Mouse (Mus musculus): ENCODE data around the gene Olfr1015. TPM values are rescaled to one million over a fixed set of nuclear protein-coding genes. Genes with fewer than 3 reads are reported as not detected.

Gene Olfr1015
- polyA plus RNA-seq, 1 experiment = not detected

DNA sequence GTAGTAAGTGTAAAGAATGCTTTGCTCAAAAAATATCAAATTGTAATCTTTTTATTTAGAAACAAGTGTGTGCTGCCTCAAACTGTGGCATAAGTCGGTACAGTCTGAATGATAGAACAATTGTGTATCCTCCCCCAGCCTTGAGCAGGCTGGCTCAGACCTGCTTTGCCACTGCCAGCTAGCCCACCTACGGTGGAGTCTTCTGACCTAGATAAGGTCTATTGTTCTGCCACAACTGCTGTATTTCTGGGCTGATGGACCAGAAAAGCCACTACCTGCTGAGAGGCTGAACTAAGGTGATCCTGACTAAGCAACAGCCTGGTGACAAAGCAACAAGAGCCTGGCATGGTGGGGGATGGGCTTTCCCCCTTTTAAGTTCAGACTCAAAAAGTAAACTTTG, 10.5 kb downstream of the Olfr1015 start:
- no peak overlapping the region for H3ac ChIP-seq (ENCODE audit: control insufficient read depth, insufficient read length)
- H3K4me3 ChIP-seq = no peak overlapping the region
- H3K36me3 ChIP-seq (ENCODE audit: control insufficient read depth, insufficient read depth) = no peaks in the 10 kb centered on the region
- no peak overlapping the region for H3K4me2 ChIP-seq (ENCODE audit: low read depth)
- no peaks in the 10 kb centered on the region for H3K27me3 ChIP-seq (ENCODE audit: control insufficient read depth, insufficient read depth, insufficient read length)
- TF ChIP-seq TCF12 (IDR thresholded peaks at IDR 0.05; ENCODE audit: insufficient read depth, poor library complexity, severe bottlenecking) (no peak), POLR2AphosphoS2 (IDR thresholded peaks at IDR 0.05; ENCODE audit: insufficient read length, low read depth) (no peak), SRF (IDR thresholded peaks at IDR 0.05; ENCODE audit: control insufficient read depth, insufficient read length, low read depth) (no peak)
- no peaks in the 10 kb centered on the region for H3K79me2 ChIP-seq (ENCODE audit: control insufficient read depth, insufficient read depth)

DNA sequence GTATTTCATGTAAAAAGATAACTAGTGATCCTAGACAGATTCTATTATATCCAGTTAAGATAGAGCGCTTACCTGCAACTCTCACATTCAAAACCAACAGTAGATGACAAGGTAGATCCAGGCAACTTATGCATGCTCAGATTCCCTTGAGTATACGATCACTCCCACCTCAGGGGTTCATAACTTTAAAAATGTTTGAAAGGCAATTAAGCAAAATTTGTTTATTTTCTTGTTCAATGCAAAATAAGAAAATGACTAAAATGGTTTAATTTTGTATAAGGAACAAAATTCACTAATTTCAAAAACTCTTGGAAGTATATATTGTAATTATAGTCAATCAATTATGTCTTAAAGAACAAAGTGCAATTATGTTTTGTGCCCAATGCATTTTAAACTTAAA, 20.6 kb downstream of the Olfr1015 start, which contains the start of gene Olfr1016:
Gene Olfr1016, minus strand, starts transcription at position 101 of the 400 bp plus-strand sequence.
- Histone ChIP-seq H3K27me3 (ENCODE audit: control insufficient read depth, insufficient read depth, insufficient read length) (no peaks in the 10 kb centered on the region), H3K36me3 (ENCODE audit: control insufficient read depth, insufficient read depth) (no peaks in the 10 kb centered on the region), H3K4me3 (no peak within 1 kb of the TSS), H3K79me2 (ENCODE audit: control insufficient read depth, insufficient read depth) (no peaks in the 10 kb centered on the region), H3ac (ENCODE audit: control insufficient read depth, insufficient read length) (no peak within 1 kb of the TSS), H3K4me2 (ENCODE audit: low read depth) (no peak within 1 kb of the TSS)
- TF ChIP-seq POLR2AphosphoS2 (IDR thresholded peaks at IDR 0.05; ENCODE audit: insufficient read length, low read depth) = no peak
- TF ChIP-seq MYOD1 (IDR thresholded peaks at IDR 0.05; ENCODE audit: control insufficient read depth in 1 of 3, insufficient read length in 2 of 3, low read depth in 2 of 3) = no peak
- TF ChIP-seq USF1 (IDR thresholded peaks at IDR 0.05; ENCODE audit: low read depth) = no peak
- no peak for TF ChIP-seq E2F4 (IDR thresholded peaks at IDR 0.05; ENCODE audit: insufficient read depth)
- no peak for TF ChIP-seq TCF3 (IDR thresholded peaks at IDR 0.05; ENCODE audit: insufficient read length, low read depth)
- no peak for TF ChIP-seq MYOG (IDR thresholded peaks at IDR 0.05; ENCODE audit: control insufficient read depth in 1 of 3, insufficient read depth in 1 of 3, insufficient read length in 2 of 3, low read depth in 2 of 3)
- TF ChIP-seq POLR2A (IDR thresholded peaks at IDR 0.05; ENCODE audit: insufficient read length, low read depth) = no peak
- no peak for TF ChIP-seq CEBPB (IDR thresholded peaks at IDR 0.05; ENCODE audit: insufficient read depth, poor library complexity, severe bottlenecking)
- TF ChIP-seq SRF (IDR thresholded peaks at IDR 0.05; ENCODE audit: control insufficient read depth, insufficient read length, low read depth) = no peak
- no peak for TF ChIP-seq TCF12 (IDR thresholded peaks at IDR 0.05; ENCODE audit: insufficient read depth, poor library complexity, severe bottlenecking)
- no peak for TF ChIP-seq MAX (IDR thresholded peaks at IDR 0.05; ENCODE audit: low read depth)
- no peak for TF ChIP-seq REST (IDR thresholded peaks at IDR 0.05; ENCODE audit: insufficient read depth, insufficient read length)

DNA sequence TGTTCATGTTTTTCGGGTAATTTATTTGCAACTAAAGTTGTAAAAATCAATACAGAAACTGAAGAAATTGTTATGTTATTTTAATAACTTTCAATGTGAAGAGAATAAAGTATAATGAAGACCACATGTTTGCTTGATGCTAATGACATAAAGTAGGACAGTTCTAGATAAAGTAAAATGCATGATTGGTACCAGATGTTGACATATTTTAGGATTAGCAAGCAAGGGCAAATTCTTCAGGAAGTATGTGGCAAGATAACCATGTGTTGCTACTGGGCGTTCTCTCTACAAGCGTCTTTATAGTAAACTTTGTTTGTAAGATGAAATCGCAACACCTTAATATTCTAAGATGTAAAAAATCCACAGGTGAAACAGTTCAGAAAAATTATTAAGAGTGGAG, 22.7 kb downstream of the Olfr1015 start:
- no peak overlapping the region for H3K4me3 ChIP-seq
- H3ac ChIP-seq (ENCODE audit: control insufficient read depth, insufficient read length) = no peak overlapping the region
- no peaks in the 10 kb centered on the region for H3K79me2 ChIP-seq (ENCODE audit: control insufficient read depth, insufficient read depth)
- H3K27me3 ChIP-seq (ENCODE audit: control insufficient read depth, insufficient read depth, insufficient read length) = no peaks in the 10 kb centered on the region
- H3K4me2 ChIP-seq (ENCODE audit: low read depth) = no peak overlapping the region
- TF ChIP-seq MAX (IDR thresholded peaks at IDR 0.05; ENCODE audit: low read depth) (no peak), MYOD1 (IDR thresholded peaks at IDR 0.05; ENCODE audit: control insufficient read depth in 1 of 3, insufficient read length in 2 of 3, low read depth in 2 of 3) (no peak), USF1 (IDR thresholded peaks at IDR 0.05; ENCODE audit: low read depth) (no peak), CEBPB (IDR thresholded peaks at IDR 0.05; ENCODE audit: insufficient read depth, poor library complexity, severe bottlenecking) (no peak)
- no peaks in the 10 kb centered on the region for H3K36me3 ChIP-seq (ENCODE audit: control insufficient read depth, insufficient read depth)

DNA sequence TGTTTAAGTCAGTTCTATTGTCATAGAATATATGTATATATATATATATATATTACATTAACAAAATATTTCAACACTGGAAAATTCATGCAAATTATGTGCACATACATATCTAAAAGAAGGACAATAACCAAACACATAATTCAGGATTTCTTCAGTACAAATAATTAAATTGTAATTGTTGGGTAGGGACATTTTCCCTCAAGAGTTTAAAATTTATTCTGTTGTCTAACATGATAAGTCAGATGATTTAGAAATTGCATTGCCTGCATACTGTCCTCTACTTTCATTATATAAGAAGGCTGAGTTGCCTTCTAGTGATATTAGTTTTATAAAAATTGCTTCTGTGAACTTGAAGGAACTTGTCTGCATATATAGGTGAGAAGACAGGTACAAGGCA, 36.4 kb downstream of the Olfr1015 start, which contains the start of gene Olfr1018:
Gene Olfr1018, plus strand, starts transcription at position 301 of the 400 bp plus-strand sequence.
- H3K36me3 ChIP-seq (ENCODE audit: control insufficient read depth, insufficient read depth) = no peaks in the 10 kb centered on the region
- TF ChIP-seq SRF (IDR thresholded peaks at IDR 0.05; ENCODE audit: control insufficient read depth, insufficient read length, low read depth) (no peak), POLR2A (IDR thresholded peaks at IDR 0.05; ENCODE audit: insufficient read length, low read depth) (no peak), REST (IDR thresholded peaks at IDR 0.05; ENCODE audit: insufficient read depth, insufficient read length) (no peak), USF1 (IDR thresholded peaks at IDR 0.05; ENCODE audit: low read depth) (no peak), E2F4 (IDR thresholded peaks at IDR 0.05; ENCODE audit: insufficient read depth) (no peak)
- no peak within 1 kb of the TSS for H3ac ChIP-seq (ENCODE audit: control insufficient read depth, insufficient read length)
- no peak within 1 kb of the TSS for H3K4me3 ChIP-seq
- H3K79me2 ChIP-seq (ENCODE audit: control insufficient read depth, insufficient read depth) = no peaks in the 10 kb centered on the region
- no peak within 1 kb of the TSS for H3K4me2 ChIP-seq (ENCODE audit: low read depth)
- no peaks in the 10 kb centered on the region for H3K27me3 ChIP-seq (ENCODE audit: control insufficient read depth, insufficient read depth, insufficient read length)

Other genes with a start within 250 kb of the Olfr1015 start
- not detected for gene Olfr996, start 202.8 kb upstream of the Olfr1015 start, polyA plus RNA-seq (2012; fragmentation: generic; extraction: Trizol)
- not detected for gene Olfr998, start 193.1 kb upstream of the Olfr1015 start, polyA plus RNA-seq (2012; fragmentation: generic; extraction: Trizol)
- not detected for gene Olfr1000, start 170.1 kb upstream of the Olfr1015 start, polyA plus RNA-seq (2012; fragmentation: generic; extraction: Trizol)
- gene Olfr1002, start 131.3 kb upstream of the Olfr1015 start, polyA plus RNA-seq (2012; fragmentation: generic; extraction: Trizol) = not detected
- not detected for gene Olfr154, start 117.6 kb upstream of the Olfr1015 start, polyA plus RNA-seq (2012; fragmentation: generic; extraction: Trizol)
- not detected for gene Olfr1006, start 103.2 kb upstream of the Olfr1015 start, polyA plus RNA-seq (2012; fragmentation: generic; extraction: Trizol)
- not detected for gene Olfr1008, start 92.6 kb upstream of the Olfr1015 start, polyA plus RNA-seq (2012; fragmentation: generic; extraction: Trizol)
- not detected for gene Olfr1009, start 66.6 kb upstream of the Olfr1015 start, polyA plus RNA-seq (2012; fragmentation: generic; extraction: Trizol)
- gene Olfr1012, start 19.3 kb upstream of the Olfr1015 start, polyA plus RNA-seq (2012; fragmentation: generic; extraction: Trizol) = not detected
- gene Olfr1013, start 14.9 kb upstream of the Olfr1015 start, polyA plus RNA-seq (2012; fragmentation: generic; extraction: Trizol) = not detected
- gene Olfr1014, start 9.3 kb upstream of the Olfr1015 start, polyA plus RNA-seq (2012; fragmentation: generic; extraction: Trizol) = not detected
- gene Olfr1016, start 20.5 kb downstream of the Olfr1015 start, polyA plus RNA-seq (2012; fragmentation: generic; extraction: Trizol) = not detected
- not detected for gene Olfr1018, start 36.5 kb downstream of the Olfr1015 start, polyA plus RNA-seq (2012; fragmentation: generic; extraction: Trizol)
- not detected for gene Olfr1019, start 63.5 kb downstream of the Olfr1015 start, polyA plus RNA-seq (2012; fragmentation: generic; extraction: Trizol)
- gene Olfr1020, start 65.0 kb downstream of the Olfr1015 start, polyA plus RNA-seq (2012; fragmentation: generic; extraction: Trizol) = not detected
- gene Olfr1022, start 86.6 kb downstream of the Olfr1015 start, polyA plus RNA-seq (2012; fragmentation: generic; extraction: Trizol) = not detected
- gene Olfr1023, start 103.6 kb downstream of the Olfr1015 start, polyA plus RNA-seq (2012; fragmentation: generic; extraction: Trizol) = not detected
- not detected for gene Olfr1024, start 123.0 kb downstream of the Olfr1015 start, polyA plus RNA-seq (2012; fragmentation: generic; extraction: Trizol)
- gene Olfr1025-ps1, start 133.2 kb downstream of the Olfr1015 start, polyA plus RNA-seq (2012; fragmentation: generic; extraction: Trizol) = not detected
- gene Olfr1026, start 139.5 kb downstream of the Olfr1015 start, polyA plus RNA-seq (2012; fragmentation: generic; extraction: Trizol) = not detected
- gene Olfr1028, start 168.4 kb downstream of the Olfr1015 start, polyA plus RNA-seq (2012; fragmentation: generic; extraction: Trizol) = not detected
- not detected for gene Olfr1029, start 191.9 kb downstream of the Olfr1015 start, polyA plus RNA-seq (2012; fragmentation: generic; extraction: Trizol)
- gene Olfr1030, start 197.3 kb downstream of the Olfr1015 start, polyA plus RNA-seq (2012; fragmentation: generic; extraction: Trizol) = not detected
- not detected for gene Olfr1031, start 208.3 kb downstream of the Olfr1015 start, polyA plus RNA-seq (2012; fragmentation: generic; extraction: Trizol)
- gene Olfr1032, start 223.5 kb downstream of the Olfr1015 start, polyA plus RNA-seq (2012; fragmentation: generic; extraction: Trizol) = not detected
- not detected for gene Olfr1033, start 238.6 kb downstream of the Olfr1015 start, polyA plus RNA-seq (2012; fragmentation: generic; extraction: Trizol)